Mouse (Mus musculus): ENCODE results near the gene Dnajc2.

Dnajc2 gene

DNA sequence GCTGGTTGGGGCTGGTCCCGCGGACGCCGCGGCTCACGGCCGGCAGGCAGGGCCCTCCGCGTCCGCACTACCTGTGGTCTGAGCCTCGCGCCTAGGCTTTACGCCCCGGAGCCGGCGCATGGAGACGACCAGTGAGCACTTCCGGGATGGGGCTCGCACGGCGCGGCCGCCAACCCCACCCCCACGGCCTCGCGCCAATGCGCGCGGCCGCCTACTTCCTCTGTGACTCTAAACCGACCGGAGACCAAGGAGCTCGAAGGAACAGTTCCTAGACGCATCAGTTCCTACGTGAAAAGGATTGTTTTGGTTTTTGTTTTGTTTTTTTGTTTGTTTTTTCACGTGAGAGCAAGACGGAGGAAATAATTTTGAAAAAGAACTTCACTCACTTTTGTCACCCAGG lies at the start of gene Dnajc2, which contains the start of gene Psmc2:
Gene Dnajc2, minus strand, starts transcription at position 199 of the 400 bp plus-strand sequence.
Gene Psmc2, plus strand, starts transcription at position 231 of the 400 bp plus-strand sequence.
- in situ Hi-C loops (cut with MseI, MboI), result no loop called here

GRCm38 (mm10) chr5:21831761-21832160 lies 46.7 kb upstream of the Dnajc2 start:
- in situ Hi-C loops (cut with MseI, MboI), result no loop called here

- in situ Hi-C loops (cut with MseI, MboI), result no loop called here
Observed at GRCm38 (mm10) chr5:21828855-21829254, 43.8 kb upstream of the Dnajc2 start.

- in situ Hi-C loops (cut with MseI, MboI), result no loop called here
Observed at GRCm38 (mm10) chr5:21827643-21828042, 42.6 kb upstream of the Dnajc2 start.

- in situ Hi-C loops (cut with MseI, MboI), result no loop called here
Observed at GRCm38 (mm10) chr5:21826370-21826769, 41.3 kb upstream of the Dnajc2 start.

DNA sequence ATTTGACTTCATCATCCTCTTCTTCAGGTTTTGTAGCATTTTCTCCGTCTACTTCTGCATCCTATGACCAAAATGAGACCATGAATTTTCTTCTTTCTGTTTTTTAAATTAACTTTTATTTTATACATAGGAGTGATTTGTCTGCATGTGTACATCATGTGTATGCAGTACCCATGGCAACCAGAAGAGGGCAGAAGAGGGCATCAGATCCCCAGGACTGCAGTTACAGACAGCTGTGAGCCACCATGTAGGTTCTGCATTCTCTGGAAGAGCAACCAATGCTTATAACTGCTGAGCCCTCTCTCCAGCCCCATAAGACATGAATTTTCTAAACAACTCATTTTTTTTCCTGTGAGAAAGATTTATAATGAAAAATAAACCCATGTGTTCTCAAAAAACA lies 28.9 kb upstream of the Dnajc2 start:
- in situ Hi-C loops (cut with MseI, MboI), result no loop called here

GRCm38 (mm10) chr5:21810924-21811323 lies 25.9 kb upstream of the Dnajc2 start:
- in situ Hi-C loops (cut with MseI, MboI), result no loop called here

- in situ Hi-C loops (cut with MseI, MboI), result no loop called here
Observed at GRCm38 (mm10) chr5:21804837-21805236, 19.8 kb upstream of the Dnajc2 start.

DNA sequence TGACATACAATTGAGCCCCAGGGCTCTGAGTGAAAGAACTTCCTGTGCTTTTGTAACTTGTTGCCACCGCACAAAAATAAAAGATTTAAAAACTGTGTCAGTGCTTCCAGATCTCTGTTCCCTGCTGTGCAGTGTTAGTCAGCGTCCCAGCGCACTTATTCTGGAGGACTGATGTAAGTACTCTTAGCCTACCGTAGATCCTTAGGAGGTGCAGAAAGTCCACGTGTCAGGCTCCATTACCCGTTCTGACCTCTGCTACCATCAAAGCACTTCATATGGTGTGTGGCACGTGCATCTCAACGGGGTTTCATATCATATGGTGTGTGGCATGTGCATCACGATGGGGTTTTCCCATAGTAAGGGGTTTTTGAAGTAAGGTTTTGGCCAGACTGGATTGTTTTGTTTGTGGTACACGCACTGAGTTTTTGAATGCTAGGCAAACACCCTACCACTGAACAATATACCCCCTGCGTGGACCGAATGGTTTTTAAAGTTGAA lies 18.7 kb upstream of the Dnajc2 start:
- in situ Hi-C loops (cut with MseI, MboI), result no loop called here

- in situ Hi-C loops (cut with MseI, MboI), result no loop called here
Observed at GRCm38 (mm10) chr5:21802907-21803306, 17.9 kb upstream of the Dnajc2 start.

- in situ Hi-C loops (cut with MseI, MboI), result no loop called here
Observed at GRCm38 (mm10) chr5:21792166-21792565, 7.1 kb upstream of the Dnajc2 start.

- in situ Hi-C loops (cut with MseI, MboI), result no loop called here
Observed at GRCm38 (mm10) chr5:21789061-21789460, 4.0 kb upstream of the Dnajc2 start.

GRCm38 (mm10) chr5:21787186-21788105 lies 2.4 kb upstream of the Dnajc2 start:
- in situ Hi-C loops (cut with MseI, MboI), result no loop called here

DNA sequence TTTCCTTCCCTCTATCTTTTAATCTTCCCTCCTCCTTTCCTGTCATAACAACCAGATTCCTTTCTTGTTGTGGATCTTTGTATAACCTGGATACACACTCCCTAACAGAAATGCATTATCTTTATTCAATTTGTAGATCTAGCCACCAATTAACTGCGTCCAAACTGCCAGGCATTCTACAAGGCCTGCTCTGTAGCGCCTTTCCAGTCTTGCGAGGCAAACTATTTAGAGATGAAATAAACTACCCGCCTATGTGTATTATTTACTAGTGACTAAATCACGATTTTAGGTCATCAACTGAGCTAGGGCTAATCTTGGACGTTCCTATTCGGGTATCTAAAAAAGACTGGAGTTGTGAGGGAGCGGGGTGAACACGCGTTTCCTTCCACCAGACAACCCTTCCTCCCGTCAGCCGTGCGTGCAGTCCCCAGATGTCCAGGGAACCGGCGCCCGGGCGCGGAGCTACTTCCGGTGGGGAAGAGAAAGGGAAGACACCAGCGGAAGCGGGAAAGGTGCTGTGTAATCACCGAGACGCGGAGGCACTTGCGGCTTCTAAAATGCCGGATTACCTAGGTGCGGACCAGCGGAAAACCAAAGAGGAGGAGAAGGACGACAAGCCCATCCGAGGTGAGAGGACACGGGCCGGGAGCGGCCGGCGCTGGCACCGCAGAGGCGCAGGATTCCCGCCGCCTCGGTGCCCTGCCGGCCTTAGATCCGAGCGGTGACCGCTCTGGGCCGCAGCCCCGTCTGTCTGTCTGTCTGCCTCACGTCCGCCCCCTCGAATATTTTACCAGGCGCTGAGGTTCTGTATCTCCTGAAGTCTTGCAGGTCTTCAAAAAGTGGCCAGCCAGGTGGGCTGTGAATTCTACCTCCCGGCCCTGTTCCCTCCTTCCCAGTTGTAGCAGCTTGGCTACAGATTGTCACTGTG lies 1.5 kb upstream of the Dnajc2 start:
- in situ Hi-C loops (cut with MseI, MboI), result no loop called here

DNA sequence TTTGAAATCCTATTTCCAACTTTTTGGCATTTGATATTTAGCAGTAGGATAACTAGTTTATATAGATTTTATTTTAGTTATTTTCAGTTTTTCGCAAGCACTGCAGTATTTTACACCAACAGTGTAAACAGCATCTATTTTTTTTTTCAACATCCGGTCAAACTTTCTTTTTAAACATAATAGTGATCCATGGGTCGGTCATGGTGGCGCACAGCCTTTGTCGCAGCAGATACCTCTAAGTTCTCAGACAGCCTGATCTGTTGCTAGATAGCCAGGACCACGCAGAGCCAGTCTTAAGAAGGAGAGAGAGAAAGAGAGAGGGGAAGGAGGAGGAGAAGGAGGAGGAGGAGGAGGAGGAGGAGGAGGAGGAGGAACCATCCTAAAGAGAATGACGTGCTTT lies 725 bp upstream of the Dnajc2 start:
- in situ Hi-C loops (cut with MseI, MboI), result no loop called here

DNA sequence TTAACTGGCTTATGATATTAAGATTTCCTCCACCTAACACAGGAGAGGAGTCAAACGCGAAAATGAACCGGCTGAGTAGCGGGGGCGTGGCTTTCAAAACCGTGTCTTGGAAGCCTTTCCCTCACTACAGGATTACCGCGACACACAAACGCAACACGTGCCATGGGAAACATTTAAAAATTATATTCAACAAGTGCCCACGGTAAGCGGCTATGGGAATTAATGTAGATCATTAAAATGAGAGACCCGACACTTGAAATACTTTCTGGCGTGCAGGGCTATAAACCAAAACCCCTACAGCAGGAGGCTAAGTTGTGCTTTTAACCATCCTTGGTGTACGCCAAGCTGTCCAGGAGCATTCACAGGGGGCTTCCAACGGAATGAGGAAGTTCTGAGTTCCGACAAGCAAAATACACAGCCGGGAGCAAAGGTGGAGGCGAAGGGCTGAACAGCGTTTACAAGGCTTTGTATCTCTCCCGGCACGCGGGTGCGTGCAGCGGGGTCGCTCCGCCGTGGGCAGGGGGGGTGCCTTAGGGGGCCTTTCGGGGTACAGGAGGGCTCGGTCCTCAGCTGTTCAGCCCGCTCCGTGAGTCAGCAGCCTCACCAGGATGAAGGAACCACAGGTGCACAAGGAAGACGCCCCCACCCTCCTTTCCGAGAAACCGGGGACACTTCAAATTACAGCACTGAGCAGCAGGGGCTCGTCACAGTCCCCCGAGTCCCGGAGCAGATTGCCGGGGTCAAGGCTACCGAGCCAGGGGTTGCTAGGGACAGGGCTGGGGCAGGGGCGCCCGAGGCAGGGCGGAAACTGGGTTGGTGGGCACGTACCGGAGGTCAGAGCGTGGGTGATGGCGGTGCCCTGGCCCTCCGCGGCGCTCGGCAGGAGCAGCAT lies 644 bp downstream of the Dnajc2 start:
- in situ Hi-C loops (cut with MseI, MboI), result no loop called here

GRCm38 (mm10) chr5:21776491-21776890 lies 8.6 kb downstream of the Dnajc2 start:
- in situ Hi-C loops (cut with MseI, MboI), result no loop called here

DNA sequence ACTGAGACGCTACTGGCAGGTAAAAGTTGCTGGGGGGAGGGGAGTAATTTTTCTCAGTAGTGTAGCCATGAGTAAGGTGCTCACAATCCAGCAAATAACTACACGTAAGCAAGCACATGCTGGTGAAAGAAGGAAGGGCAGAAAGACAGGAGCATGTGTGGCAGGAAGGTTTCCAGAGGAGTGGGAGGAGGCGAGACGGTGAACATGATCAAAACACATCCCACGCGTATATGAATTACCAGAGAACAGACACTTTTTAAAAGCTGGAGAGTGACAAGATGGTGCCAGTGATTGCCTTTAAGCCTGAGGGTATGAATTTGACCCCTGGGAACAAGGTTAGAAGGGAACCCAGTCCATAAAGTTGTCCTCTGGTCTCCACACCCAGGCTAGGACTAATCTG lies 15.2 kb downstream of the Dnajc2 start:
- in situ Hi-C loops (cut with MseI, MboI), result no loop called here

DNA sequence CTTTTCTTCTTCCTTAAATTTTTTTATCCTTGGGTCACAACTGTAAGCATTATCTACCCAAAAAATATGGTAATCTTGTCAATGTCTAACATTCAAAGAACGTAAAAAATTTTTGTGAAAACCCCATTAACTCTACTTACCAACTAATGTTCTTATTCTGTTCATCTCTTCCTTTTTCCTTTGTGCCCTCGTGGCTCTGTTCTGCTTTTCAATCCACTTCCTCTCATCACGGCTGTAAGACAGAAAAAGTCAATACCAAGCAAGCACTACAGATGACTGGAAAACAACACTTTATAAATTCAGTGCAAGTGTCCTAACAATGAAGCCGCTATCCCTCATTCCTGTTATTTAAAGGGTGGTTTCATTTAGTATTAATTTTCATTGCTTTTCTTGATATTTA lies 16.5 kb downstream of the Dnajc2 start:
- in situ Hi-C loops (cut with MseI, MboI), result no loop called here

- in situ Hi-C loops (cut with MseI, MboI), result no loop called here
Observed at GRCm38 (mm10) chr5:21745966-21746365, 39.1 kb downstream of the Dnajc2 start.

DNA sequence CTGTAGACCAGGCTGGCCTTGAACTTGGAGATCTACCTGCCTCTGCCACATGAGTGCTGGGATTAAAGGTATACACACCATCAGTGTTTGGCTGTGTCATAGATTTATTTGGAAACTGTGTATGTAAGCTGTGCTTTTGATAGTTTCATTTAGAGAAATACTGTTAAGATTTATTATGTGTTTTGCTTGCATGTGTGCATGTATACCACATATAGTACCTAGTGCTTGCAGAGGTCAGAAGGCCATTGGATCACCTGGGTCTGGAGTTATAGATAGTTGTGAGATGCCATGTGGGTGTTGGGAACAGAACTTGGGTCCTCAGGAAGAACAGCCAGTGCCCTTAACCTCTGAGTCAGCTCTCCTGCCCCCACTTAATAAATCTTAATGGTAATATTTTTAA lies 40.4 kb downstream of the Dnajc2 start:
- in situ Hi-C loops (cut with MseI, MboI), result no loop called here

Measured in mouse trophoblast stem cell (cell line).